Mouse (Mus musculus): ENCODE measurements around the gene Ogfr.

The Ogfr gene

GRCm38 (mm10) chr2:180589123-180589831, at the start of gene Ogfr:
Gene Ogfr (plus strand): TSS chr2:180589245.
- DNase-seq, result peak; percentile 88 to 93

GRCm38 (mm10) chr2:180543675-180544074, 45.4 kb upstream of the Ogfr start:
- DNase-seq, result no peak

- DNase-seq, result peak in 1 of 2 experiments; percentile 12
Observed at GRCm38 (mm10) chr2:180545046-180545445, 44.0 kb upstream of the Ogfr start.

GRCm38 (mm10) chr2:180547384-180548106, 41.5 kb upstream of the Ogfr start:
- DNase-seq, result no peak

GRCm38 (mm10) chr2:180552340-180552739, 36.7 kb upstream of the Ogfr start:
- DNase-seq, result no peak

- DNase-seq, result no peak
Observed at GRCm38 (mm10) chr2:180555219-180555618, 33.8 kb upstream of the Ogfr start.

GRCm38 (mm10) chr2:180556470-180556869, 32.6 kb upstream of the Ogfr start:
- DNase-seq, result no peak

GRCm38 (mm10) chr2:180560245-180560644, 28.8 kb upstream of the Ogfr start:
- DNase-seq, result peak in 1 of 2 experiments; percentile 18

- DNase-seq, result no peak
Observed at GRCm38 (mm10) chr2:180562146-180562545, 26.9 kb upstream of the Ogfr start.

- DNase-seq, result no peak
Observed at GRCm38 (mm10) chr2:180563296-180563695, 25.7 kb upstream of the Ogfr start.

- DNase-seq, result no peak
Observed at GRCm38 (mm10) chr2:180563841-180564240, 25.2 kb upstream of the Ogfr start.

GRCm38 (mm10) chr2:180566240-180566913, 22.7 kb upstream of the Ogfr start:
- DNase-seq, result peak; percentile 76 to 79

GRCm38 (mm10) chr2:180569028-180569643, 19.9 kb upstream of the Ogfr start:
- peak; percentile 67 to 73 for DNase-seq

- DNase-seq, result no peak
Observed at GRCm38 (mm10) chr2:180576482-180576881, 12.6 kb upstream of the Ogfr start.

GRCm38 (mm10) chr2:180578686-180579085, 10.4 kb upstream of the Ogfr start:
- DNase-seq, result peak; percentile 85 to 86

- no peak for DNase-seq
Observed at GRCm38 (mm10) chr2:180581002-180581401, 8.0 kb upstream of the Ogfr start, which contains the start of gene Mrgbp. Gene Mrgbp (plus strand): TSS chr2:180581304.

- DNase-seq, result peak; percentile 98 to 99
Observed at GRCm38 (mm10) chr2:180582481-180583153, 6.4 kb upstream of the Ogfr start.

GRCm38 (mm10) chr2:180583154-180583507, 5.9 kb upstream of the Ogfr start:
- DNase-seq, result no peak

- no peak for DNase-seq
Observed at GRCm38 (mm10) chr2:180588736-180589122, 316 bp upstream of the Ogfr start.

GRCm38 (mm10) chr2:180597490-180597889, 8.4 kb downstream of the Ogfr start, which contains the start of gene Col9a3:
Gene Col9a3 (plus strand): TSS chr2:180597790.
- no peak for DNase-seq

- DNase-seq, result peak; percentile 21 to 40
Observed at GRCm38 (mm10) chr2:180598157-180598705, 9.2 kb downstream of the Ogfr start.

GRCm38 (mm10) chr2:180600569-180601021, 11.6 kb downstream of the Ogfr start:
- peak; percentile 17 to 27 for DNase-seq
